Mouse (Mus musculus) cerebellum, postnatal 4 days (tissue): ENCODE measurements at regions not wholly inside any gene's neighbourhood (a gene's known extent, or its start where the extent isn't known, plus 50 kb on each side); places are given as distances from the start of the nearest gene placed in this dataset.

Source experiments
- DNase-seq, 2 experiments: peaks; one replicate each; pipeline ENCODE4 v3.0.0; 2022; ENCODE audit warnings: low spot score in 2 of 2, mixed read lengths in 1 of 2

GRCm38 (mm10) chr10:115664567-115664966, 77.0 kb upstream of the Lgr5 start:
- DNase-seq: peak in 1 of 2 experiments; percentile 10

DNA sequence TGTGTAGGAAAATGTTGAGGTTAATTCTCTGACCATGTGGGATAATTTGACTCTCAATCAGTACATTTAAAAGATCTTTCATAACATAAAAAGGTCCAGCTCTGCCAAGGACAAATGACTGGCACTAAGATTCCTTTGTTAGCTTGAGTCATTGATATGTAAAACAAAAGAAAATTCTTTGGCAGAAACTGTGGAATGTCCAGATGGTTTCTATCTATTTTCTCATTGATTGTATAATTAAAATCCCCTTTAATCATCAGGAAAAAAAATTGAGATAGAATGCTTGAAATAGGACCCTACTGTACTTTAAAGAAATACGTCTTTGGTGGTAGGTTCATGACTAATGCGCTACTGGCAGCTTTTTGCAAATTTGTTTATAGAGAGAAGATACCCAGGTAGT, 89.1 kb upstream of the Lgr5 start:
- DNase-seq: no peak

- no peak for DNase-seq
Observed at GRCm38 (mm10) chr10:115681115-115681514, 93.5 kb upstream of the Lgr5 start.

DNA sequence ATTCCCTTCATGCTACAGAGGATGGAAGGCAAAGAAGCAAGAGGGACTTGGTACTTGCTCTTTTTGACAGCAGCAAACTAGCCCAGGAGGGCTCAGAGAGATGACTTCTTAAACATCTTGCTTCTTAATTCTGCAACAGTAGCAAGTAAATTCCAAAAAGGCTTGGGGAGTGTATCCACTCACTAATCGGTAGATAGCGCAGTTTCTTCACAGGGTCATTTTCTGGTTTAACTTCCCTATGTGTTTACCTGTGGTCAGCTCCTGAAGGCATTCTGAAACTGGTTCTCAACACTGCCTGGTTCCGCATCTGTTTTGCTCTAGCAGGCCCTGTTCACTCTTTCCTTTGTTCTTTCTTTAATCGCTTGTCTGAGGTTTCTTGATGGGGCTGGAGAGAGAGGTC, 104.4 kb upstream of the Lgr5 start:
- no peak for DNase-seq

- DNase-seq: no peak
Observed at GRCm38 (mm10) chr10:115693986-115694833, 106.6 kb upstream of the Lgr5 start.

DNA sequence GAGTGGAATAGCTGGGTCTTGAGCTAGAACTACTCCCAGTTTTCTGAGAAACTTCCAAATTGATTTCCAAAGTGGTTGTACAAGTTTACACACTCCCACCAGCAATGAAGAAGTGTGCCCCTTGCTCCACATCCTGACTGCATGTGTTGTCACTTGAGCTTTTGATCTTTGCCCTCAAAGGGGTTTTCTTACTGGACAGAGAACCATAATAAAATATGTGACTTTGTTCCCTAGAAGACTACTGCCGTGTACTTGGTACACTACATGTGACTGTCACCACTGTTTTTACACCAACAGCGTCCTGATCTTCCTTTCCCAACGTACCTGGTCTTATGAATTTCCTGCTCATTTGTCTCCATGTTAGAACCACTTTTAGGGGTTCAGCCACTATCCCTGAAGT, 114.3 kb upstream of the Tspan8 start:
- DNase-seq: no peak

- no peak for DNase-seq
Observed at GRCm38 (mm10) chr10:115708623-115709022, 108.0 kb upstream of the Tspan8 start.

DNA sequence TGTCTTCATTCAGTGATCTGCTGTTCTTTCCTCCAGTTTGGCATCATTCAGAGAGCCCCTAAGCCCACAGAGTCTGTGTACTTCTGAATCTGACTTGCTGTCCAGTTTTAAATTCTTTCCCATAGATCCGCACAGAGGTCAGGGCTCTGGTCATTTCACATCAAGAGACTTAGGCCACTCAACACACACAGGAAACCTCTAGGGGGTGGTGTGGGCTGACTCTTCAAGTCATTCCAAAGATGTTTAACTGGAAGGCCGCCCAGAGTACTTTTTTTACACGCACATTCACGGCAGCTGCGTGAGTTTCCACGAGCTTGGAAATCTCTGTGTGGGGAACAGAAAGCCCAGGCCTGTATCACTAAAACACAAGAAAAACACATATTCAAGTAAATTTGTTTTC, 102.7 kb upstream of the Tspan8 start:
- no peak for DNase-seq

DNA sequence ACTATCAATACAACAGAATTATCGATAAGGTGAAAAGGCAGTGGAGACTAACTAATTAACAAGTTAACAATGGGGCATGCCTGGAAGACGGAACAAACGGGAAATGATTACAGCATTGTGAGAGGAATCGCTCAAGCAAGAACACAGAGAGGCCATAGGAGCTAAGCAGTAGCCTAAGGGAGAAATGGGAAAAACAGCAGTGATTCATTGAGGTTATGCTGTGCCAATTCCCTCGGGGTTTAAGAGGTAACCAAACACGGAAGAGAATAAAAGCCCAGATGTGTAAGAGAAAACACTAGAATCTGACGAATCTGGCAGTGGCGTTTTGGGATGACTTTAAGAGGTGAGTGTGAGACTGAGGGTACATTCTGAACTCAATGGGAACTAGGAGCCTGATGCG, 100.5 kb upstream of the Tspan8 start:
- DNase-seq: no peak

DNA sequence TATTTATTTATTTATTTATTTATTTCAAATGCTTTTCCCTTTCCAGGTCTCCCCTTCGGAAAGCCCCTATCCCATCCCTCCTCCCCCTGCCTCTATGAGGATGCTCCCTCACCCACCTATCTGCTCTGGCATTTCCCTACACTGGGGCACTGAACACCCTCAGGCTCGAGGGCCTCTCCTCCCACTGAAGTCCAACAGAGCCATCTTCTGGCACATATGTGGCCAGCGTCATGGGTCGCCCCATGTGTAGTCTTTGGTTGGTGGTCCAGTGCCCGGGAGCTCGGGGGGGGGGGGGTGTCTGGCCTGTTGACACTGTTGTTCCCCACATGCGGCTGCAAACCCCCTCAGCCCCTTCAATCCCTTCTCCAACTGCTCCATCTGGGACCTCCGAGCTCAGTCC, 99.6 kb upstream of the Tspan8 start:
- DNase-seq: no peak

DNA sequence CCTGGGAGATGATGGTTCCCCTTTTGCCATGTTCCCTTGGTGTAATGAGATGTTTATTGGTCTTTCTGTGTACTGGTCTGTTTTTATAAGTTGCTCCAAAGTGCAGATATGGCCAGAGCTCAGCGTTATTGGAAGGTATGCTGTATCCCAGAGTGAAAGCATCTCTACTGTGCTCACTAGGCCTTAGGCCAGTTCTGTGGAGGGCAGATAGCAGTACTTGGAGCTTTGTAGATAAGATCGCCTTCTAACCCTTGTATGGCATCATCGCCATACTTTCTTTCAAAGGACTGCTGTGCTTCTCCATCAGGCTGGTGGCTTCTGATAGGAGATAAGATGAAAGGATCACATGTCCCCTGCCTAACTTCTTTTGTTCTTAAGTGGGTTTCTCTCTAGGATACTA, 94.0 kb upstream of the Tspan8 start:
- DNase-seq: no peak

DNA sequence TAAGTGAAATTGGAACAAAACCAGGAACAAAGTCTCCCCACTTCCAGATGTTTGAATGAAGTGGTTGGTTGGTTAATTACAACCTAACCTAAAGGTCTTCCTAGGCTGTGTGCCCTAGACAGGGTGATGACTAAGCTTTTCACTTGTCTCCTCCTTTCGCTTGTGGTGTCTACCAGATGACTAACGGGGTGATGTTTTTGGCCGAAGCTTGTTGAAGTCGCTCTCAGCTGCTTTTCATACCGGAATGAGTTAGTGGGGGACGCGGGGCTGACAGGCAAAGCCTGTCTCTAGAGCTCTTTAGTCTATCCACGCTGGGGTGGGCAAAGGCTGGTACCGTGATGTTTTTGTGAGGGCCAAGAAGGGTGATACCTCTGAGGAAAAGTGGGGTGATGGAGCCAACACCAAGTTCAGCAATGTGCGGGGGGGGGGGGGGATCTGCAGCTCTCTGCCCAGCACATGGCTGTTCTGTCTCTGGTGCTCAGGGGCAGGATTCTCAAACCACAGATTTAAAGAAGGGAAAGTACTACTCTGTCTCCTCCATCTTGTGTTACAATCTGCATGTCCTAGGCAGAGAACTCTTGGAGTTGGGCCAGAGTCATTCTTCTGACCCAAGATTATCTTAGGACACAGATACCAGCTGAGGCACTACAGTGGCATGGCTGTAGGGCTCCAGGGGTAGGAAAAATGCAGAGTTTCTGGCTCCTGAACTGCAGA, 73.8 kb upstream of the Tspan8 start:
- no peak for DNase-seq

- no peak for DNase-seq
Observed at GRCm38 (mm10) chr10:115749844-115750243, 66.8 kb upstream of the Tspan8 start.

DNA sequence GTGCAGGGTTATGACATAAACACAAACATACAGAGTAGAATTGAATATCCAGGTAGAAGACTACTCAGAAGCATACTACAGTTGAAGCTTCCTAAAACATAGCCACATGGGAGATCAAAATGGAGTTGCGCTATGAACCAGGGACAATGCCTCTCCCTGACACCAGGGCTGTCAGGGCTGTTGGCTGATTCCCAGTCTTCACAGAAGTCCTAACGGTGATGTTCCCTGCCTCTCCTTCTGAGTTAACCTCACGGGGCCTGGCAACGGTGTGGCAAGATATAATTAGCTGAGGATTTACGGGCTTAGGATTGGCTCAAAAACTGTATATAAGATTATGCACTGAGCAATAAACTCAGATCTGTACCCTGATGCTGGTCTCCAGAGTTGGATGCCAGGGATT, 66.4 kb upstream of the Tspan8 start:
- DNase-seq: no peak

- no peak for DNase-seq
Observed at GRCm38 (mm10) chr10:115758667-115759066, 58.0 kb upstream of the Tspan8 start.
